Mouse (Mus musculus): ENCODE measurements around the gene Esrra.

Esrra gene

DNA sequence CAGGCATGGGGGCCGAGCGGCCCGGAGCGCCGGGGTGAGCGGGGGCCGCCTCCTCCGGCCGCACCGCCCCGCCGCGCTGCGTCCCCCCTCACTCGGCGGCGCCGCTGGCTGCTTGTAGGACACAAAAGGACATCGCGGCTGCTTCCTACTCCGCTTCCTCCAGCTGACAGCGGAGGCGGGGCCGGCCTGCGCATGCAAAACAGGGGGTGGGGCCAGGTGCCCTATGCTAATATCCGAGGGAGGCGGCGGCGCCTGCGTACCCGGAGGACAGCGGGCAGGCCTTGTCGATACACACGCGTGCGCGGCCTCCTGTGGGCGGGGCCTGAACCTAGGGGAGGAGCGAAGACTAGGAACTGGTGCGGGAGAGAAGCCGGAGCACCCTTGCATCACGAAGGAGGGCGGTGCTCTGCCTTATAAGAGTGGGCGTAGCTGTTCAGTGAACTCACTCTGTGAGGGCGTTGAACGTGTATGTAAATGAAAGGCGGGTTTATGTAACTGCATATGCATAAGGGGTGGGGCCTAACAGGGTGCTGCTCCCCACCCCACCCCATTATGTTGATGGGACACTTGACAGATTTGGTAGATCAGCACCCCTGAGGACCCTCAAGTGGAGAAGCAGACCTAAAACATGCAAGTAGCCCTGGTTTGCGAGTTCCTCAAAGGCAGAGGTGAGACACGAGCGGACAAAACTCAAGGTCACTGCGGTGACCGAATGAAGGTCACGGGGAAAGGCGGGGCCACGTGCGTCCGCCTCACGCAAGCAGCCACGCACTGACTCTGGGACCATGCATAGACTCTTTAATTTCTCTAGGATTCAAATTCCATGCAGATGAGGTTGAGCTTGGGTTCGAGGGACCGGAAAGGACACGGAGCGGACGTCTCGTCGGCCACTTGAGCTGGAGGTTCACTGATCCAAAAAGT is at the start of gene Esrra:
Esrra (minus strand) TSS at position 167 of the 921 bp plus-strand sequence.
- DNase-seq (ENCODE audit: low read depth): peak; percentile 98

DNA sequence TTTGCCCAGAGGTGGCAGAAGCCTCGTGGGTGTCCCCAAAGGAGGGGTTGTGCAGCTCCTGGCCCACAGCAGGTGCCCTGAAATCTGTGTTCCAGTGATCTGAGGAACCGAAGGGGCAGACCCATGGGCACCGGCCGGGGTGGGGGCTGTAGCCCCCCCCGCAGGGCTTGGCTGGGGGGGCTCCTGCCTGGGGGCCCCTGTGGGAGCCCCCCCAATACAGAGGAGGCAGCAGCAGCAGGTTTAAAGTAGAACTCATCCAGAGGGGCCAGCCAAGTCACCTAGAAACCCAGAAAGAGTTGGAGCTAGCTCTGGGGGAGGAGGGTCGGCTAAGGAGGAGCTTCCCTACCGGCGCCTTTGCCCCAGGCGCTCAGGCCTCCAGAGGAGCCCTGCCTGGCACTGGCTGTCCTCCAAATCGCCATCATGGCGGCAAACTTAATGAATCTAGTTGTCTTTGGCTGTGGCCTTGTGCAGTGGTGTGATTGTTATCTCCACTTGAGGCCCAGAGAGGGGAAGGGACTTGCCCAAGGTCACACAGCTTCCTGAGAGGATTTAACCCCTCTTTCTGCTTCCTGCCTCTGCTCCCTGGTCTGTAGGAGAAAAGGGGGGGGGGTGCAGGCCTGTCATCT is 49.0 kb upstream of the Esrra start:
- DNase-seq (ENCODE audit: low read depth): no peak

GRCm38 (mm10) chr19:6969665-6970381 is 48.2 kb upstream of the Esrra start:
- DNase-seq (ENCODE audit: low read depth): no peak

DNA sequence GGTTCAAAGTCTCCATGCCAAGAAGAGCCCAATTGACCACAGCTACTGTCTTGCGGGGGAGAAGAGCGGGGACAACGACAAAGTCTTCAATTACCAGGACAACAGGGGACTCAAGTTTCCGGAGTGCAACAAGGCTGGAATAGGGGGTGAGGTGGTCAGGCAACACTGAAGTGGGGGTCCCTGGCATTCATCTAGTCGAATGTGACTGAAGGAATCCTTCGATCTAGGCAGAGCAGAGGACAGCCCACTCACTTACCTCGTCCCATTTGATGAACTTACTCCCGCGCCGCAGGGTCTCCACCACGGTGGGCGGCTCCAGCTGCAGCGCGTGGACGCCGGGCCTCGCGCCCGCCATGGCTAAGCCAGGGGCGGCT is 47.7 kb upstream of the Esrra start:
- no peak for DNase-seq (ENCODE audit: low read depth)

GRCm38 (mm10) chr19:6968491-6969271 is 47.1 kb upstream of the Esrra start:
- DNase-seq (ENCODE audit: low read depth): no peak

DNA sequence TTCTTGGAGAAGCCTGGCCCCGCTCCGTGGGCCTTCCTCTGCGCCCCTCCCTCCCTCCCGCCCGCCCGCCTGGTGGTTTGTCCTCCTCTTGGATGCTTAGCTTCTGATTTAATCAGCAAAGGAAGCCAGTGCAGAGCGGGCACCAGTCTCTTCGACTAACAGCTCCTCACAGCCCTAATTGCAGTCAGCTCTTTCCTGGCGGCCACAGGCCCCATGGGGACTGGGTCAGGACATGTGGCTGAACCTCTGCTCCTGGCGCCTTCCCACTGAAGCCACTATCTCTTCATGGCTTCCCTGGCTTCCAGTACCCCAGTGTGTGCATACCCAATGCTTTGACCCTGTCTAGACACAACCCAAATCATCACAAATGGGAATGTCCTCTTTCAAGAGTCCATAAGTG is 34.8 kb upstream of the Esrra start:
- DNase-seq (ENCODE audit: low read depth): no peak

GRCm38 (mm10) chr19:6955424-6955823 is 33.8 kb upstream of the Esrra start:
- no peak for DNase-seq (ENCODE audit: low read depth)

GRCm38 (mm10) chr19:6954046-6954445 is 32.4 kb upstream of the Esrra start:
- DNase-seq (ENCODE audit: low read depth): no peak

GRCm38 (mm10) chr19:6952712-6953037 is 31.1 kb upstream of the Esrra start:
- DNase-seq (ENCODE audit: low read depth): no peak

GRCm38 (mm10) chr19:6951994-6952711 is 30.5 kb upstream of the Esrra start:
- DNase-seq (ENCODE audit: low read depth): peak; percentile 78

GRCm38 (mm10) chr19:6951381-6951968 is 29.9 kb upstream of the Esrra start:
- peak; percentile 83 for DNase-seq (ENCODE audit: low read depth)

DNA sequence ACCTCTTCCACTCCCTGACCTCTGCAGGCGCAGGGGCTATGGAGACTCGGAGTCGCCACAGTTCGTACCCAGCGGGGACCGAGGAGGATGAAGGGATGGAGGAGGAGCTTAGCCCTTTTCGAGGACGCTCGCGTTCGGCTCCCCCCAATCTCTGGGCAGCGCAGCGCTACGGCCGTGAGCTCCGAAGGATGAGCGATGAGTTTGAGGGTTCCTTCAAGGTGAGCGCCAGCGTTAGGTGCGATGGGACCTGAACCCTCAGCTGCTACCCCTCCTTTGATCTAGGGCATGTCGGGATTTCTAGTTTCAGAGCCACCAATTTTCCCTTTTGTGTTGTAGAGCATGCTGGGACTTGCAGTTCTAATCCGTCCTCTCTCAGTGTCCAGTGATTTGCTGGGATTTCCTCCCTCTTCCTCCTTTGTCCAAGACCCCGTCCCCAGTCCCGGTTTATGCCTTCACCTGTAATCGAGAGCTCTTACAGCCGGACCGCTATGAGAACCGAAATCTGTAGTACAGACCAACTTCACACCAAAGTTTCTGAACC is 29.1 kb upstream of the Esrra start:
- no peak for DNase-seq (ENCODE audit: low read depth)

GRCm38 (mm10) chr19:6949951-6950350 is 28.3 kb upstream of the Esrra start:
- DNase-seq (ENCODE audit: low read depth): no peak

GRCm38 (mm10) chr19:6949532-6949931 is 27.9 kb upstream of the Esrra start:
- no peak for DNase-seq (ENCODE audit: low read depth)

DNA sequence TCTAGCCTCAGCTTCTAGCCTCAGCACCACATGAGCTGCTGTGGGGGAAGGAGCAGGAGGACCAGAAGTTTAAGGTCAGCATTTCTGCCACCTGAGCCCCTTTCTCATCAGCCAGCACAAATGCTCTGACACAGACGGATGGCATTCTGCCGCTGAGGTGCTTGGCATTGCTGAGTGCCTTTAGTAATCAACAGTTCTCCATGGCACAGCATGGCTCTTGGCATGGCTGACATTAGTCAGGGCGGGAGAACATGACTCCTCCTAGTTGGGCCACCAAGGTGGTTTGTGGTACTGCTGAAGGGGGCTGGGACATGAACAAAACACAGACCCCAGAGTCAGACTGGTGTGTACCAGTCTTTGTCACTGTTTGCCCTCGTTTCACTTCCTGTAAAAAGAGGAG is 26.6 kb upstream of the Esrra start:
- DNase-seq (ENCODE audit: low read depth): no peak

GRCm38 (mm10) chr19:6947742-6948141 is 26.1 kb upstream of the Esrra start:
- DNase-seq (ENCODE audit: low read depth): no peak

DNA sequence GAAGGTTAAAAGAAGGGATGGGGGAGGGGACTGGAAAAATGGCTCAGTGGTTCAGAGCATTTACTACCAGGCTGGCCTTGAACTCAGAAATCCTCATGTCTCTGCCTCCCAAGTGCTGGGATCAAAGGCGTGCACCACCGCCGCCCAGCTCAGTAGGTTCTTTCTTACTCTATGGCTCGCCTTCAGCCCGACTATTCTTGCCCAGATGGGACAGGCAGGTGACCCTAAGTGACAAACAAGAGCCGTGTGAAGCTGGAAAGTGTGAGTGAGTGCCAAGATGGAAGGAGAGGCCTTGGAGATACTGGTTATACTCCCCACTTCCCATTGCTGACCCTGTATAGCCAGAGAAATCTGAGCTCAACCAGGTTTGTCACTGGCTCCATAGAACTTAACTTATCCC is 22.1 kb upstream of the Esrra start:
- no peak for DNase-seq (ENCODE audit: low read depth)

DNA sequence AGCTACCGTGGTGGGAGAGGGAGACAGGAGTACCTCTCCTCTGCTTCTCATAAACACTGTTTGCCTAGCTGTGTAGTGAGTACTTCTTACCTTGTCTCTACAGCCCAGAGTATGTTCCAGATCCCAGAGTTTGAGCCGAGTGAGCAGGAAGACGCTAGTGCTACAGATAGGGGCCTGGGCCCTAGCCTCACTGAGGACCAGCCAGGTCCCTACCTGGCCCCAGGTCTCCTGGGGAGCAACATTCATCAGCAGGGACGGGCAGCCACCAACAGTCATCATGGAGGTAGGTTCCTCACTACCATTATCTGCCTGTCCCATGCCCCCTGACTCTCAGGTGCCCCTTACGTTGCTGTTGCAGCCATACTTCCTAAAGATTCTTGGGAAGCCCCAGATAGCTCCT is 21.2 kb upstream of the Esrra start:
- DNase-seq (ENCODE audit: low read depth): no peak

GRCm38 (mm10) chr19:6942249-6942691 is 20.7 kb upstream of the Esrra start, which contains the start of gene Gpr137:
Gene Gpr137 (minus strand): TSS chr19:6942480.
- peak; percentile 82 for DNase-seq (ENCODE audit: low read depth)

DNA sequence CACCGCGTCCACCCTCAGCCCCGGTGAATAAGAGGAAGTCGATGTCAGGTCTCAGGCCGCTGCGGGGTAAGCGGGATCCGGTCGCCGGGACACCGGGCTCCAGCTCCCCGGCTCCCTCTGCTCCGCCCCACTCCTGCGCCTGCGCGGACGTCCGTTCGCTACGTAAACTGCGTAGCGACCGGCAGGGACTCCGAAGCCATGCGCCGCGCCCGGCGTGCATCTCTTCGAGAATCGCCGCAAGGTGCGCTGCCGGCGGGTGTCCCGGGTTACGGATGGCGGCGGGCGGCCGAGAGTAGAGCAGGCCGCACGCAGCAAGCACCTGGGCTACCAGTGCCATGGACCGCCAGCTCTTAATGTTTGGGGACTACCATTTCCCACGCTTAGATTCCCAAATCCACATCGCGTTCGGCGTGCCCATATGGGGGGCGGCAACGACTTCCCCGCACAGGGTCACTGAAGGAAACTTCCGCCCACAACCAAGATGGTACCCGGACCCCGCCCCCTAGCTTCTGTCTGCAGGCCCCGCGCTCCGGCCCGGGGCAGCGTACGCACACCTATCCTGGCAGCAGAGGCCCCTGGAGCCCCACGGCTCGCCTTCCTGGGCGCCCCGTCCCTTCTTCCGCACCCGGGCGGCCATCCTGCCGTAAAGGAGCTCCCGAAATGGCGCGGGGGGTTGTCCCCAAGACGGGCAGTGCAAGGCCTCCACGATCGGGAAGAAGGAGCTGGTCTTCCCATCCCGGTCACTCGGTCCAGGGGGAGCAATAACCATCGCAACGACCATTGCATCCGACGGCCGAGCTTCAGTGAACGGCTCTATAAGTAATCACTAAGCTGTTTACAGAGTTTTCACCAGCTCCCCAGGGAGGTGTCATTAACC is 20.0 kb upstream of the Esrra start, which contains the start of gene Bad:
Bad (plus strand) TSS at position 490 of the 877 bp plus-strand sequence.
- DNase-seq (ENCODE audit: low read depth): peak; percentile 71
